In the genomic region with DNA sequence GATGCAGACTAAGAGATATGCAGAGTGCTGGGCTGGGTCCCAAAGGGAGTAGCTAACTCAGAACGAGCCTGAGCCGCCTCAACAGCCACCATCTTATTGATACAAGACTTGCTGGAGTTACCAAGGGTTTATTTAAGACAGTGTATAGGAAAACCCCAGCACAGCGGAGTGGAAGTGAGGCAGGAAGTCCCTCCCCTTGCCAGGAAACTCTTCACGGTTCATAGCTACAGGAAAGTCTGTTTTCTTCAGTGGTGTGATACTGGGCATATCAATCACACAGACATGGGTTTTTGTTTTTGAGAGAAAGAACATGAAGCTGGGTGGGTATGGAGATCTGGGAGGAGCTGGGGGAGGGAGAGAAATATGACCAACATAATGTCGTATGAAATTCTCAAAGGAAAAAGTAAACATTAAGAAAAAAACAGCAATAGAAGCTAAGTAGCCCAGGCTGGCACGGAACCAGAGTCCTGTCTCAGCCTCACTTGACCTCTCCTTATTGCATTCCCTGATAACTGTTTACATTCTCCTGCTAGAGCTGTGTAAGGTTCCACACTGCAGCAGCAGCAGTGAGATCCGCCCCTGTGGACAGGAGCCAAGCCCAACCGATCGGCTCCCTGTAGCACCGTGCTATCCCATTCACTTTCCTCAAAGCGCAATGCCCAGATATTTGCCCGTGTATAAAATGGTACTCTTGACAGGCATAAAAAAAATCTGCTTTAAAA, we compare ENCODE assay signal across 8 mouse cellular contexts.
DNase-seq lines count a peak whose midpoint lies in the region; ATAC-seq and TF ChIP-seq lines count a peak whose summit lies in the region.

No protein-coding gene starts in this region.

- no peaks in the 10 kb centered on the region for H3K27me3 ChIP-seq in embryonic facial prominence, embryonic 15.5 days
- H3K27me3 ChIP-seq in hindbrain, embryonic 13.5 days = no peaks in the 10 kb centered on the region
- no peaks in the 10 kb centered on the region for H3K27me3 ChIP-seq in limb, embryonic 14.5 days (ENCODE audit: control insufficient read depth, insufficient read depth, low read length)

- 29% methylated on average over 12 of the region's 12 CpGs for WGBS in embryonic facial prominence, embryonic 15.5 days
- 48% methylated on average over 12 of the region's 12 CpGs for WGBS in hindbrain, embryonic 13.5 days
- WGBS in limb, embryonic 14.5 days = 15% methylated on average over 12 of the region's 12 CpGs

- intact Hi-C loops in left cerebral cortex, postnatal 14 days (cut with DNase I) = no loop called here

- H3K4me2 ChIP-seq in embryonic facial prominence, embryonic 15.5 days (replicated peaks) = peak overlapping the region; percentile 46
- peak overlapping the region; percentile 9; the same call in 1 of the 2 replicates for H3K4me2 ChIP-seq in hindbrain, embryonic 13.5 days
- H3K4me2 ChIP-seq in limb, embryonic 14.5 days (replicated peaks; ENCODE audit: low read depth, low read length, severe bottlenecking) = peak overlapping the region; percentile 79

- peak overlapping the region; percentile 44 for H3K4me3 ChIP-seq in embryonic facial prominence, embryonic 15.5 days (replicated peaks)
- H3K4me3 ChIP-seq in hindbrain, embryonic 13.5 days = no peak overlapping the region
- peak overlapping the region; percentile 59 for H3K4me3 ChIP-seq in limb, embryonic 14.5 days (replicated peaks; ENCODE audit: low read length)

- no peak for TF ChIP-seq POLR2A in limb, embryonic 14.5 days (IDR thresholded peaks at IDR 0.05; ENCODE audit: borderline replicate concordance, extremely low read depth, insufficient read depth, insufficient read length)

- ATAC-seq in embryonic facial prominence, embryonic 15.5 days (ENCODE audit: insufficient number of reproducible peaks, low FRiP score, low TSS enrichment, low read depth) = no peak
- no peak for ATAC-seq in hindbrain, embryonic 13.5 days (ENCODE audit: low FRiP score)
- ATAC-seq in limb, embryonic 14.5 days (ENCODE audit: low FRiP score, low read depth) = no peak
- ATAC-seq in monocyte, adult 5-6 weeks (replicated peaks; ENCODE audit: insufficient number of reproducible peaks, low FRiP score, low TSS enrichment, poor library complexity, severe bottlenecking) = 0 out of 2 replicates have a peak, but pooled peaks have one; percentile 15

- no peak overlapping the region for H3K9ac ChIP-seq in embryonic facial prominence, embryonic 15.5 days
- peak overlapping the region; percentile 29; the same call in 1 of the 2 replicates for H3K9ac ChIP-seq in hindbrain, embryonic 13.5 days
- peak overlapping the region; percentile 81 for H3K9ac ChIP-seq in limb, embryonic 14.5 days (ENCODE audit: low read depth, low read length, severe bottlenecking)

- no peaks in the 10 kb centered on the region for H3K36me3 ChIP-seq in embryonic facial prominence, embryonic 15.5 days
- no peaks in the 10 kb centered on the region for H3K36me3 ChIP-seq in hindbrain, embryonic 13.5 days
- H3K36me3 ChIP-seq in limb, embryonic 14.5 days (ENCODE audit: control insufficient read depth, insufficient read depth, low read length) = peaks cover 11% of the 10 kb centered on the region

- peak; percentile 47 to 53 for DNase-seq in spleen, adult 18-20 months
- no peak for DNase-seq in spleen, postnatal 4 days (ENCODE audit: low spot score in 2 of 2)
- DNase-seq in limb, embryonic 14.5 days (ENCODE audit: low spot score) = peak; percentile 77
- no peak for DNase-seq in right cerebral cortex, adult 2 months (ENCODE audit: low spot score in 2 of 2)
- no peak for DNase-seq in left cerebral cortex, postnatal 14 days (ENCODE audit: low spot score in 2 of 2)

- H3K27ac ChIP-seq in embryonic facial prominence, embryonic 15.5 days (replicated peaks) = peak overlapping the region; percentile 95
- H3K27ac ChIP-seq in hindbrain, embryonic 13.5 days = peak overlapping the region; percentile 92
- peak overlapping the region; percentile 92 for H3K27ac ChIP-seq in limb, embryonic 14.5 days (replicated peaks; ENCODE audit: low read depth, low read length)

- no peaks in the 10 kb centered on the region for H3K9me3 ChIP-seq in embryonic facial prominence, embryonic 15.5 days (replicated peaks)
- H3K9me3 ChIP-seq in hindbrain, embryonic 13.5 days = no peaks in the 10 kb centered on the region
- no peaks in the 10 kb centered on the region for H3K9me3 ChIP-seq in limb, embryonic 14.5 days (ENCODE audit: control insufficient read depth, low read length)

- H3K4me1 ChIP-seq in embryonic facial prominence, embryonic 15.5 days = peaks cover 89% of the 10 kb centered on the region
- peaks cover 98% of the 10 kb centered on the region for H3K4me1 ChIP-seq in hindbrain, embryonic 13.5 days (replicated peaks)
- H3K4me1 ChIP-seq in limb, embryonic 14.5 days (ENCODE audit: control insufficient read depth, insufficient read depth, low read length) = peaks cover 85% of the 10 kb centered on the region

Comparison
In these comparisons a context has a peak if more than half of its experiments do, and no peak if none do; other contexts are left out.
1. DNase-seq: peak in spleen, adult 18-20 months (2 of 2) and limb, embryonic 14.5 days (single experiment); none in spleen, postnatal 4 days (0 of 2), right cerebral cortex, adult 2 months (0 of 2) and left cerebral cortex, postnatal 14 days (0 of 2).
2. H3K4me2 ChIP-seq: peak in every context shown above with its lines; median percentile 79 in limb, embryonic 14.5 days; 46 in embryonic facial prominence, embryonic 15.5 days; 9 in hindbrain, embryonic 13.5 days.
3. Peak in every context shown above with its lines, with median percentiles within 50 percentile points of each other: H3K27ac ChIP-seq.